Mouse (Mus musculus) embryonic facial prominence, embryonic 12.5 days (tissue): ENCODE measurements at regions not wholly inside any gene's neighbourhood (a gene's known extent, or its start where the extent isn't known, plus 50 kb on each side); places are given as distances from the start of the nearest gene placed in this dataset.

Experiments used
- ATAC-seq: fragments of 200-750 bp; cut with Nextera tagmentation; 2 replicates; pipeline ENCODE4 v1.8.0; 2017; ENCODE audit not compliant: insufficient number of reproducible peaks, insufficient read depth, low FRiP score, low TSS enrichment
- H3K27ac ChIP-seq: fragments of 300-500 bp; sonication (generic); 2 replicates; pipeline ENCODE4 v1.5.1; 2016; ENCODE audit warnings: mild to moderate bottlenecking
- H3K27me3 ChIP-seq: fragments of 300-500 bp; sonication (generic); 2 replicates; pipeline ENCODE4 v1.6.1; 2016; ENCODE audit warnings: mild to moderate bottlenecking, moderate library complexity
- H3K36me3 ChIP-seq: fragments of 300-500 bp; sonication (generic); 2 replicates; pipeline ENCODE4 v1.6.1; 2016; ENCODE audit warnings: mild to moderate bottlenecking
- H3K4me1 ChIP-seq: fragments of 300-500 bp; sonication (generic); 2 replicates; pipeline ENCODE4 v1.6.1; 2016
- H3K4me2 ChIP-seq: fragments of 300-500 bp; sonication (generic); replicated peaks from 2 replicates; pipeline ENCODE4 v1.6.1; 2016; ENCODE audit warnings: mild to moderate bottlenecking, moderate library complexity
- H3K4me3 ChIP-seq: fragments of 300-500 bp; sonication (generic); 2 replicates; pipeline ENCODE4 v1.5.1; 2016; ENCODE audit warnings: mild to moderate bottlenecking
- H3K9ac ChIP-seq: fragments of 300-500 bp; sonication (generic); 2 replicates; pipeline ENCODE4 v1.6.1; 2016; ENCODE audit warnings: mild to moderate bottlenecking, moderate library complexity
- H3K9me3 ChIP-seq: fragments of 300-500 bp; sonication (generic); 2 replicates; pipeline ENCODE4 v1.6.1; 2016; ENCODE audit warnings: mild to moderate bottlenecking, moderate library complexity
- WGBS: fragments of 180-500 bp; shearing (Covaris S2); methylation state at CpG from one replicate; pipeline ENCODE4 v1.1.7; 2016; 5-methylcytosine and 5-hydroxymethylcytosine counted together

DNA sequence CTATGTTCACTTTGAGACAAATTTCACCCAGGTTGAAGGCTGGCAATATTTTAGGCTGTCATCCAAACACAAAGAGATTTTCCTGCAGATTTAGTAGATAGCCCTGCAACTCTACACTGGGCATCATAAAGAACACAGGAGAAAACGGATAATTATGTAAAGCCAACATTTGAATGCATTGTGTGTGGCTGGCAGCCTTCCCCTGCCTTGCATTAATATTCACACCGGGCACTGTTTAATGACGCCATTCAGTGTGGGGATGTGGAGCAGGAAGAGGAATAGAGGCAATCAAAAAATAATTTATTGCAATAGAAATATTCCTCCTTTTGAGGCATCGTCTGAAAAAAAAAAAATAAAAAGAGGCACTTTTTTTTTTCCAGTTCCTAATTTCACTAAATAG lies 105.7 kb downstream of the Samd5 start:
- H3K27me3 ChIP-seq: no peaks in the 10 kb centered on the region
- H3K4me3 ChIP-seq: no peak overlapping the region
- no peak overlapping the region for H3K4me2 ChIP-seq
- H3K27ac ChIP-seq: no peak overlapping the region
- no peak overlapping the region for H3K9ac ChIP-seq
- no peaks in the 10 kb centered on the region for H3K4me1 ChIP-seq
- no peak for ATAC-seq
- H3K36me3 ChIP-seq: no peaks in the 10 kb centered on the region
- 76% methylated on average over 4 of the region's 4 CpGs for WGBS
- H3K9me3 ChIP-seq: no peaks in the 10 kb centered on the region

- ATAC-seq: no peak
- H3K9ac ChIP-seq: no peak overlapping the region
- no peaks in the 10 kb centered on the region; the same call in 1 of the 2 replicates for H3K4me1 ChIP-seq
- no peaks in the 10 kb centered on the region for H3K9me3 ChIP-seq
- H3K4me3 ChIP-seq: no peak overlapping the region
- no peaks in the 10 kb centered on the region for H3K27me3 ChIP-seq
- H3K4me2 ChIP-seq: no peak overlapping the region
- no peaks in the 10 kb centered on the region for H3K36me3 ChIP-seq
- no peak overlapping the region for H3K27ac ChIP-seq
- WGBS: 43% methylated on average over 4 of the region's 4 CpGs
Measured at GRCm38 (mm10) chr10:9557517-9558065, 117.4 kb downstream of the Samd5 start.

DNA sequence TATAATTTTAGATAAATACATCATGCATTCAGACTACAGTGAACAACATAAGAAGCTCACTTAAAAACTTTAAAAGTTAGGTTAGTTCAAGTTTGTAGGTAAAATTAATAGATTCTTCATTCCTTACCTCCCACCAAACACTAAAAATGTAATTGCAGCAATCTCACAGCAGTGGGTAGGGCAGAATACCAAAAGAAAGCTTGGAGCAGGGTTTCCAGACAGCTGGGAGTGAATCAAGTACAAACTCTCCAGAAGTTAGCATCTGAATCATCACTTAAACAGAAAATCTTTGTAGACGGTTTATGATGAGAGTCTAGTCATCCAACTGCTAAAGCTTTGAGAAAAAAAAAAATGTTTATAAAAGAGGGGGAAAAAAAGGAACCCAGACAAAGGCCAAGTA lies 117.9 kb downstream of the Samd5 start:
- Histone ChIP-seq H3K27me3 (no peaks in the 10 kb centered on the region), H3K4me3 (no peak overlapping the region), H3K9me3 (no peaks in the 10 kb centered on the region), H3K27ac (no peak overlapping the region), H3K4me2 (no peak overlapping the region), H3K9ac (no peak overlapping the region), H3K4me1 (no peaks in the 10 kb centered on the region; the same call in 1 of the 2 replicates), H3K36me3 (no peaks in the 10 kb centered on the region)
- ATAC-seq: no peak
- 54% methylated on average over 1 of the region's 1 CpGs for WGBS

GRCm38 (mm10) chr10:9553946-9554345 lies 121.1 kb downstream of the Samd5 start:
- Histone ChIP-seq H3K4me3 (no peak overlapping the region), H3K9ac (no peak overlapping the region), H3K36me3 (no peaks in the 10 kb centered on the region), H3K27ac (no peak overlapping the region), H3K27me3 (no peaks in the 10 kb centered on the region), H3K4me1 (no peaks in the 10 kb centered on the region; the same call in none of the 2 replicates), H3K4me2 (no peak overlapping the region), H3K9me3 (no peaks in the 10 kb centered on the region)
- 9% methylated on average over 3 of the region's 3 CpGs for WGBS
- no peak for ATAC-seq

GRCm38 (mm10) chr10:9549913-9550709 lies 124.9 kb downstream of the Samd5 start:
- WGBS: 28% methylated on average over 10 of the region's 10 CpGs
- no peaks in the 10 kb centered on the region for H3K9me3 ChIP-seq
- no peak overlapping the region for H3K4me2 ChIP-seq

GRCm38 (mm10) chr10:9545807-9546206 lies 129.2 kb downstream of the Samd5 start:
- H3K27ac ChIP-seq: no peak overlapping the region
- no peaks in the 10 kb centered on the region for H3K9me3 ChIP-seq
- H3K4me2 ChIP-seq: no peak overlapping the region
- peaks cover 9% of the 10 kb centered on the region; the same call in 1 of the 2 replicates for H3K4me1 ChIP-seq
- no peaks in the 10 kb centered on the region for H3K27me3 ChIP-seq
- H3K9ac ChIP-seq: no peak overlapping the region
- H3K36me3 ChIP-seq: no peaks in the 10 kb centered on the region
- ATAC-seq: no peak
- 81% methylated on average over 6 of the region's 6 CpGs for WGBS
- no peak overlapping the region for H3K4me3 ChIP-seq

More at GRCm38 (mm10) chr10:9549913-9550709, 124.9 kb downstream of the Samd5 start:
- Histone ChIP-seq H3K27me3 (no peaks in the 10 kb centered on the region), H3K4me3 (no peak overlapping the region), H3K36me3 (no peaks in the 10 kb centered on the region), H3K27ac (peak overlapping the region; percentile 69), H3K4me1 (peaks cover 4% of the 10 kb centered on the region; the same call in 1 of the 2 replicates), H3K9ac (no peak overlapping the region)
- no peak for ATAC-seq

DNA sequence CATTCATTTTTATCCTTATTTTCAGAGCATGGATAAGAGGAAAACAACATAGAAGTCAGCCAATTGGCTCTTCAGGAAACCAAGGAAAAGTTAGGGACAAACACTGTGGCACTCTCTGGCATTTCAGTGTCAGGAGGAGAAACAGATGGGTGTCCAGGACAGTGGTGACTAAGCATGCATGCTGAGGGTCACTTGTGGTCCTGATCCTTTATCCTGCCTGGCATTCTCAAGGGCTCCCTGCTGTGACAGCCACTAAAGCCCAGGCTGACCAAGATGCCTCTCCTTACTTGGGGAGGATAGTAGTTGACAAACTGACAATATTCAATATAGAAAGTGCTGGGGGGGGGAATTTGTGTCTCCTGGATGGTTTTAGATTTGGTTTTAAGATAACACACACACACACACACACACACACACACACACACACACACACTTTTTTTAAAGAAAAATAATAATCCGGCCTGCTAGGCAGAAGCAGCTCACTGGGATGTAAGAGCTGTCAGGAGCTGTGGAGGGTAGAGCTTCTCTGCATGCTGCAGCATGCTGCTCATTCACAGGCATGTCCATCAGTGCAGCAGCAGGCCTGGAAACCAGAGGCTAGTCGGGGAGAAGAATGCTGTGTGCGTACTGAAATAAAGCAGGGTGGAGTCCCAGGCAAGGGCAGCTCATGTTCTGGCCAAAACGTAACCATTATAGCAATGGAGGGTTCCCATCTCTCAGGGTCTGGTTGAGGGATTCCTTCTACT lies 130.8 kb downstream of the Samd5 start:
- Histone ChIP-seq H3K27me3 (no peaks in the 10 kb centered on the region), H3K9ac (no peak overlapping the region), H3K27ac (0 out of 2 replicates have a peak overlapping the region, but pooled peaks have one; percentile 36), H3K4me1 (peaks cover 9% of the 10 kb centered on the region; the same call in 1 of the 2 replicates), H3K4me2 (no peak overlapping the region), H3K4me3 (no peak overlapping the region), H3K36me3 (no peaks in the 10 kb centered on the region), H3K9me3 (no peaks in the 10 kb centered on the region)
- peak; percentile 69; the same call in 1 of the 2 replicates for ATAC-seq
- whole genome bisulfite sequencing: 51% methylated on average over 4 of the region's 4 CpGs

GRCm38 (mm10) chr10:9541579-9541978 lies 133.4 kb downstream of the Samd5 start:
- ATAC-seq: no peak

DNA sequence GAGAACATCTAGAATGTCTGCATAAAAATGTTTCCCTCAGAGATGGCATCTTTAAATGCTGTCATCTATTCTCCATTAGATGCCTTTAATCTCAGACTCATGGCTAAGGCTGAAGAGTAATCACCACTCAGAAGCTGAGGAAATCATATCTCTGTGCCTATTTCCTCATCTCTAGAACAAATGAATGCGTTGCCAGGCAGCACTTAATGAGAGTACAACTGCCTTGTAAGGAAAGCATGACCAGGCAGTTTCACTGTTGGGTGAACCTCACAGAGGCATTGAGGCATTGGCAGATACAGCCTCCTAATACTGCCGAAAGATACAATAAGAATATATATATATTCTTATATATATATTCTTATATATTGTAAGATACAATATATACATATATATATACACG lies 137.3 kb downstream of the Samd5 start:
- Histone ChIP-seq H3K4me1 (peaks cover 7% of the 10 kb centered on the region; the same call in 1 of the 2 replicates), H3K27ac (no peak overlapping the region), H3K4me3 (no peak overlapping the region), H3K9me3 (no peaks in the 10 kb centered on the region), H3K36me3 (no peaks in the 10 kb centered on the region), H3K27me3 (no peaks in the 10 kb centered on the region), H3K9ac (no peak overlapping the region), H3K4me2 (no peak overlapping the region)
- 90% methylated on average over 3 of the region's 3 CpGs for WGBS
- ATAC-seq: no peak

More at GRCm38 (mm10) chr10:9541579-9541978, 133.4 kb downstream of the Samd5 start:
- Histone ChIP-seq H3K9ac (no peak overlapping the region), H3K27ac (no peak overlapping the region), H3K4me3 (no peak overlapping the region), H3K4me2 (no peak overlapping the region), H3K27me3 (no peaks in the 10 kb centered on the region), H3K36me3 (no peaks in the 10 kb centered on the region), H3K9me3 (no peaks in the 10 kb centered on the region), H3K4me1 (peaks cover 9% of the 10 kb centered on the region; the same call in 1 of the 2 replicates)
- WGBS: 77% methylated on average over 1 of the region's 1 CpGs

- H3K36me3 ChIP-seq: no peaks in the 10 kb centered on the region
Measured at GRCm38 (mm10) chr10:9534552-9534951, 140.5 kb downstream of the Samd5 start.

DNA sequence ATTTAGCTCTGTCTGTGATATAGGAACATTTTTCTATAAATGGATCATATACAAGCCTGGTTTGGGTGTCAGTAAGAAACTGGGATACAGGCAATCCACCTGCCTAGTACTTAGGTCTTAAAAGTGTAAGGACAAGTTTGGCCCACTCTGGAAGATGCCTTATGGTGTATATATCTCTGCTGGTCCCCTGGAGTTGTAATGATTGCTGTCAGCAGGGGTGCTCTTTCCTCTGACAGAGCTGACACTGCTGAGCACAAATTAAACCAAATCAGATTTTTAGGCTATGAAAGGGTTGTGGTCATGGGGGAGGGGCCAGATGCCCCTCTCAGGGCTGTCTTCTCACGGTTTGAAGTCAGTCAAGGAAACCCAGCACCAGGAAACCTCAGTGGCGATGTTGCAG lies 141.7 kb downstream of the Samd5 start:
- no peak overlapping the region for H3K27ac ChIP-seq
- peaks cover 7% of the 10 kb centered on the region; the same call in 1 of the 2 replicates for H3K4me1 ChIP-seq
- no peak overlapping the region for H3K9ac ChIP-seq
- no peak for ATAC-seq
- 21% methylated on average over 2 of the region's 2 CpGs for whole genome bisulfite sequencing
- H3K36me3 ChIP-seq: no peaks in the 10 kb centered on the region
- no peaks in the 10 kb centered on the region for H3K27me3 ChIP-seq
- no peaks in the 10 kb centered on the region for H3K9me3 ChIP-seq
- H3K4me3 ChIP-seq: no peak overlapping the region
- H3K4me2 ChIP-seq: no peak overlapping the region

More at GRCm38 (mm10) chr10:9534552-9534951, 140.5 kb downstream of the Samd5 start:
- Histone ChIP-seq H3K9ac (no peak overlapping the region), H3K4me3 (no peak overlapping the region), H3K4me1 (peaks cover 7% of the 10 kb centered on the region; the same call in 1 of the 2 replicates), H3K27me3 (no peaks in the 10 kb centered on the region), H3K4me2 (no peak overlapping the region), H3K27ac (no peak overlapping the region), H3K9me3 (no peaks in the 10 kb centered on the region)
- 34% methylated on average over 8 of the region's 8 CpGs for WGBS
- peak; percentile 47; the same call in 1 of the 2 replicates for ATAC-seq
